Mouse (Mus musculus) c-Kit-positive CD71-negative TER-119-negative erythroid progenitor cells, embryonic 14.5 days (primary cell): Measurements from ENCODE around the gene Cdk7.
"Not testable (repeated sequence)": the region's sequence is repeated elsewhere in the genome, so short reads cannot be mapped to it uniquely, and the experiment has no call there.

Experiments used
- DNase-seq: peaks from one replicate; pipeline ENCODE4 v3.0.0-alpha.2; 2013; ENCODE audit warnings: low read depth

The Cdk7 gene

GRCm38 (mm10) chr13:100730861-100731176 is at the start of gene Cdk7:
TSS of gene Cdk7 (minus strand) at chr13:100730939.
- peak; percentile 91 for DNase-seq

- peak; percentile 33 for DNase-seq
Measured at GRCm38 (mm10) chr13:100777491-100777890, 46.8 kb upstream of the Cdk7 start.

GRCm38 (mm10) chr13:100776710-100777109 is 46.0 kb upstream of the Cdk7 start:
- DNase-seq, result no peak

GRCm38 (mm10) chr13:100776056-100776419 is 45.3 kb upstream of the Cdk7 start:
- DNase-seq, result no peak

- peak; percentile 92 for DNase-seq
Measured at GRCm38 (mm10) chr13:100775252-100776055, 44.7 kb upstream of the Cdk7 start, which contains the start of gene Cenph. TSS of gene Cenph (minus strand) at chr13:100775899.

- no peak for DNase-seq
Measured at GRCm38 (mm10) chr13:100774704-100775103, 44.0 kb upstream of the Cdk7 start.

- no peak for DNase-seq
Measured at GRCm38 (mm10) chr13:100755329-100755728, 24.6 kb upstream of the Cdk7 start.

GRCm38 (mm10) chr13:100754186-100754585 is 23.4 kb upstream of the Cdk7 start:
- no peak for DNase-seq

- no peak for DNase-seq
Measured at GRCm38 (mm10) chr13:100753011-100753410, 22.3 kb upstream of the Cdk7 start.

- no peak for DNase-seq
Measured at GRCm38 (mm10) chr13:100752529-100752928, 21.8 kb upstream of the Cdk7 start.

- no peak for DNase-seq
Measured at GRCm38 (mm10) chr13:100751402-100751801, 20.7 kb upstream of the Cdk7 start.

GRCm38 (mm10) chr13:100750799-100751198 is 20.1 kb upstream of the Cdk7 start:
- DNase-seq, result no peak

GRCm38 (mm10) chr13:100748638-100749037 is 17.9 kb upstream of the Cdk7 start:
- DNase-seq, result no peak

GRCm38 (mm10) chr13:100746090-100746489 is 15.4 kb upstream of the Cdk7 start:
- no peak for DNase-seq

GRCm38 (mm10) chr13:100744036-100744744 is 13.5 kb upstream of the Cdk7 start, which contains the start of gene Mrps36:
TSS of gene Mrps36 (minus strand) at chr13:100744659.
- peak; percentile 90 for DNase-seq

GRCm38 (mm10) chr13:100743346-100744035 is 12.8 kb upstream of the Cdk7 start:
- peak; percentile 22 for DNase-seq

- DNase-seq, result no peak
Measured at GRCm38 (mm10) chr13:100742831-100743230, 12.1 kb upstream of the Cdk7 start.

- DNase-seq, result no peak
Measured at GRCm38 (mm10) chr13:100732756-100733155, 2.0 kb upstream of the Cdk7 start.

- DNase-seq, result not testable (repeated sequence)
Measured at GRCm38 (mm10) chr13:100731462-100732046, 815 bp upstream of the Cdk7 start.

GRCm38 (mm10) chr13:100730153-100730860 is 432 bp downstream of the Cdk7 start:
- DNase-seq, result no peak

GRCm38 (mm10) chr13:100728530-100728929 is 2.2 kb downstream of the Cdk7 start:
- DNase-seq, result not testable (repeated sequence)

- DNase-seq, result no peak
Measured at GRCm38 (mm10) chr13:100728086-100728485, 2.7 kb downstream of the Cdk7 start.
